Mouse (Mus musculus) small intestine, adult 2 months (tissue): ENCODE results near the gene Phlpp2.

Experiments used
- CTCF ChIP-seq: fragments of 200-500 bp; IDR thresholded peaks from 2 replicates; pipeline ENCODE4 v1.5.1; 2012; ENCODE audit warnings: low read depth, mild to moderate bottlenecking, control low read depth, inconsistent platforms, low read length, moderate library complexity, mixed read lengths; ENCODE audit not compliant: insufficient replicate concordance, insufficient read length; ENCODE audit errors: extremely low read depth
- POLR2A ChIP-seq: fragments of 200-500 bp; IDR thresholded peaks from 2 replicates; pipeline ENCODE4 v1.6.1; 2012; ENCODE audit warnings: low read depth, mild to moderate bottlenecking, control low read depth, inconsistent platforms, low read length, moderate library complexity

- TF ChIP-seq POLR2A (no peak), CTCF (no peak)
Measured at GRCm38 (mm10) chr8:109863398-109863797, 4.9 kb upstream of the Phlpp2 start.
